Mouse (Mus musculus): Measurements from ENCODE around the gene Fam43a. TPM values are rescaled to one million over a fixed set of nuclear protein-coding genes. Genes with fewer than 3 reads are reported as not detected.

The Fam43a gene
- total RNA-seq, 2 experiments from 2014 or later, result 23.6 to 27.5 TPM

GRCm38 (mm10) chr16:30595835-30596557 lies 3.5 kb upstream of the Fam43a start:
- DNase-seq, result no peak

- DNase-seq, result peak; percentile 89
These were observed 2.4 kb upstream of the Fam43a start for GRCm38 (mm10) chr16:30596959-30597681.

- peak; percentile 75 to 81 for DNase-seq
These were observed 1.0 kb downstream of the Fam43a start for GRCm38 (mm10) chr16:30600431-30601045.

GRCm38 (mm10) chr16:30601046-30601832 lies 1.7 kb downstream of the Fam43a start:
- peak; percentile 77 to 85 for DNase-seq

- DNase-seq, result peak; percentile 52 to 73
These were observed 2.4 kb downstream of the Fam43a start for GRCm38 (mm10) chr16:30601946-30602345.

- peak in 1 of 2 experiments; percentile 21 for DNase-seq
These were observed 3.4 kb downstream of the Fam43a start for GRCm38 (mm10) chr16:30602684-30603530.

GRCm38 (mm10) chr16:30603531-30603842 lies 4.0 kb downstream of the Fam43a start:
- DNase-seq, result peak in 1 of 2 experiments; percentile 32

GRCm38 (mm10) chr16:30604061-30604806 lies 4.7 kb downstream of the Fam43a start:
- peak in 1 of 2 experiments; percentile 20 for DNase-seq

GRCm38 (mm10) chr16:30604807-30605137 lies 5.2 kb downstream of the Fam43a start:
- DNase-seq, result no peak

- DNase-seq, result no peak
These were observed 6.0 kb downstream of the Fam43a start for GRCm38 (mm10) chr16:30605528-30605927.

GRCm38 (mm10) chr16:30607868-30608267 lies 8.3 kb downstream of the Fam43a start:
- DNase-seq, result no peak

GRCm38 (mm10) chr16:30611331-30611730 lies 11.8 kb downstream of the Fam43a start:
- peak in 1 of 2 experiments; percentile 33 for DNase-seq

- DNase-seq, result no peak
These were observed 13.6 kb downstream of the Fam43a start for GRCm38 (mm10) chr16:30613122-30613521.

GRCm38 (mm10) chr16:30614122-30614521 lies 14.6 kb downstream of the Fam43a start:
- DNase-seq, result no peak

GRCm38 (mm10) chr16:30614705-30615317 lies 15.3 kb downstream of the Fam43a start:
- no peak for DNase-seq

- DNase-seq, result peak; percentile 33 to 42
These were observed 16.8 kb downstream of the Fam43a start for GRCm38 (mm10) chr16:30616281-30616680.

- DNase-seq, result no peak
These were observed 24.1 kb downstream of the Fam43a start for GRCm38 (mm10) chr16:30623645-30624044.

- no peak for DNase-seq
These were observed 25.1 kb downstream of the Fam43a start for GRCm38 (mm10) chr16:30624640-30625039.

- peak in 1 of 2 experiments; percentile 12 for DNase-seq
These were observed 28.2 kb downstream of the Fam43a start for GRCm38 (mm10) chr16:30627586-30628337.
